Mouse (Mus musculus) cortical plate, adult 2 months (tissue): Measurements from ENCODE around the gene Rai14.

Source experiments
- CTCF ChIP-seq: fragments of 200-500 bp; IDR thresholded peaks from 2 replicates; pipeline ENCODE4 v1.5.1; 2011; ENCODE audit warnings: mild to moderate bottlenecking, control low read depth, low read length; ENCODE audit not compliant: insufficient read depth; ENCODE audit errors: extremely low read depth
- POLR2A ChIP-seq: fragments of 200-500 bp; IDR thresholded peaks from 2 replicates; pipeline ENCODE4 v1.6.1; 2011; ENCODE audit warnings: mild to moderate bottlenecking, low read length, control low read depth; ENCODE audit not compliant: insufficient read depth; ENCODE audit errors: extremely low read depth

DNA sequence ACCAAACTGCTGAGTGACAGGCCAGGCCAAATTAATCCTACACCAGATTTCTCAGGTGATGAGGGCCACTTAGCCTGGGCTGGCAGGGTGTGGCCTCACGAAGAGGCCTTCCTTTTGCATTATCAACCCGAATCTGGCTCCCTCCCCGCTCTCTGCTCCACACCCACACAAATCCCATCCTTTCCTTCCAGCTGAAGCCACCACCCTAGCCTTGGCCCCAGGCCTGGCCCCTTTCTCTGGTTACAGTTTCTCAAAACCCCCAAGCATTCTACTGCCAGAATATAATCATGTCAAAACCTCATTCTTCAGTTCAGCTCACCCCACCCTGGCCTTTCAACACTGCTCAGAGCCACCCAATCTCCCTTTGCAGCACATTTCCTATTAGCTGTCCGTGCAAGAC, 34.9 kb downstream of the Rai14 start:
- TF ChIP-seq CTCF (no peak), POLR2A (no peak)
